Mouse (Mus musculus) erythroblast, adult 5-6 weeks (primary cell): ENCODE data around the gene Btn2a2. TPM values are rescaled to one million over a fixed set of nuclear protein-coding genes. Genes with fewer than 3 reads are reported as not detected.

Experiments
- ATAC-seq: replicated peaks from 2 replicates; pipeline ENCODE4 v1.8.0; 2016; ENCODE audit warnings: moderate number of reproducible peaks, mild to moderate bottlenecking, moderate TSS enrichment, inconsistent platforms; ENCODE audit not compliant: poor library complexity, low FRiP score, severe bottlenecking
- total RNA-seq, 2 experiments: library from RNA; stranded (forward) in 1 of 2; stranded (reverse) in 1 of 2; fragments of 150-400 nt in 1 of 2; fragments of 200-764, 138-1000 nt in 1 of 2; gene quantifications; 2 replicates each; pipeline versions ENCODE4 v1.2.3 to v1.2.4; 2015 to 2017; ENCODE audit warnings: low replicate concordance in 2 of 2

Gene Btn2a2
- total RNA-seq (2015; ENCODE audit: low replicate concordance) (not detected in 2 replicates), total RNA-seq (2017; ENCODE audit: low replicate concordance) (not detected in 2 replicates)

GRCm38 (mm10) chr13:23488400-23489322 is at the start of gene Btn2a2:
TSS of gene Btn2a2 (minus strand) at chr13:23488857.
- no peak for ATAC-seq

GRCm38 (mm10) chr13:23538249-23538648 is 49.6 kb upstream of the Btn2a2 start:
- ATAC-seq, result no peak

- no peak for ATAC-seq
Measured at GRCm38 (mm10) chr13:23537006-23537710, 48.5 kb upstream of the Btn2a2 start.

- no peak for ATAC-seq
Measured at GRCm38 (mm10) chr13:23536076-23536822, 47.6 kb upstream of the Btn2a2 start.

- ATAC-seq, result peak; percentile 69
Measured at GRCm38 (mm10) chr13:23535137-23536075, 46.7 kb upstream of the Btn2a2 start, which contains the start of gene Hist1h3g. TSS of gene Hist1h3g (plus strand) at chr13:23535422.

- ATAC-seq, result peak; percentile 37
Measured at GRCm38 (mm10) chr13:23534368-23535131, 45.9 kb upstream of the Btn2a2 start.

GRCm38 (mm10) chr13:23533560-23534367 is 45.1 kb upstream of the Btn2a2 start, which contains the start of gene Hist1h2af:
TSS of gene Hist1h2af (plus strand) at chr13:23533906.
- peak; percentile 49 for ATAC-seq

- no peak for ATAC-seq
Measured at GRCm38 (mm10) chr13:23532262-23533075, 43.8 kb upstream of the Btn2a2 start.

- ATAC-seq, result peak; percentile 58
Measured at GRCm38 (mm10) chr13:23530901-23531875, 42.5 kb upstream of the Btn2a2 start, which contains the start of gene Hist1h4h. TSS of gene Hist1h4h (plus strand) at chr13:23531050.

- no peak for ATAC-seq
Measured at GRCm38 (mm10) chr13:23530181-23530900, 41.7 kb upstream of the Btn2a2 start.

GRCm38 (mm10) chr13:23529480-23530165 is 41.0 kb upstream of the Btn2a2 start:
- ATAC-seq, result no peak

- no peak for ATAC-seq
Measured at GRCm38 (mm10) chr13:23529005-23529404, 40.3 kb upstream of the Btn2a2 start.

GRCm38 (mm10) chr13:23526312-23526711 is 37.7 kb upstream of the Btn2a2 start:
- peak; percentile 54 for ATAC-seq

GRCm38 (mm10) chr13:23525901-23526300 is 37.2 kb upstream of the Btn2a2 start:
- ATAC-seq, result no peak
